Mouse (Mus musculus): Measurements from ENCODE around the gene Gm10147.
"Not testable (repeated sequence)": the region's sequence is repeated elsewhere in the genome, so short reads cannot be mapped to it uniquely, and the experiment has no call there.

The Gm10147 gene

GRCm38 (mm10) chrX:28607742-28608141, at the start of gene Gm10147:
Gm10147 (minus strand) TSS chrX:28607842.
- DNase-seq (ENCODE audit: low spot score in 2 of 2), result not testable (repeated sequence)
